Mouse (Mus musculus): Measurements from ENCODE around the gene Etfdh. TPM values are rescaled to one million over a fixed set of nuclear protein-coding genes. Genes with fewer than 3 reads are reported as not detected.
"Not testable (repeated sequence)": the region's sequence is repeated elsewhere in the genome, so short reads cannot be mapped to it uniquely, and the experiment has no call there.

Gene Etfdh
- total RNA-seq, 2 experiments from 2014 or later, result 538 to 541 TPM

GRCm38 (mm10) chr3:79579891-79580575 lies 49.3 kb downstream of the Etfdh start:
- DNase-seq, result no peak
- intact Hi-C loops (cut with DNase I), result loop anchor here (10.0 kb wide), 1 partner anchor 475 kb away; no protein-coding TSS in a partner anchor

DNA sequence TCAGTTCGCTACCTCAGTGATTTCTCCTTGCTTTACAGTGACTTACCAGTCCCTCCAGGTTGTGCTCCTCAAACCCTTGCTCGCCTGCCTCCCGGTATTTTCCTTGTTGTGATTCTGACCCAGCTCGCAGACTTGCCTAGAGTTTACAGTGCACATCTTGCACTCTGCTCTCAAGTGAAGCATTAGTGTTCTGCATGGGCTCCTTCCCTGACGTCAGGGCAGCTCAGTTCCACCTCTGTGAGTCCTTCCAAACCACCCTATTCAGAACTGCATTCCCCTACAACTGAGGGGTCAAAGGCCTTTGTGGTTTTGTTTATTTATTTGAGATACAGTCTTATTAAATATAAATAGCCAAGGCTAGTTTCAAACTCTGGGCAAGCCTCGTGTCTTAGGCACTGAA lies 51.1 kb downstream of the Etfdh start:
- intact Hi-C loops (cut with DNase I), result no loop called here
- no peak for DNase-seq

GRCm38 (mm10) chr3:79577606-79578005 lies 51.7 kb downstream of the Etfdh start:
- intact Hi-C loops (cut with DNase I), result no loop called here
- DNase-seq, result no peak

GRCm38 (mm10) chr3:79576865-79577264 lies 52.4 kb downstream of the Etfdh start:
- intact Hi-C loops (cut with DNase I), result no loop called here

GRCm38 (mm10) chr3:79576468-79576816 lies 52.9 kb downstream of the Etfdh start:
- intact Hi-C loops (cut with DNase I), result no loop called here
- no peak for DNase-seq

More at GRCm38 (mm10) chr3:79576865-79577264, 52.4 kb downstream of the Etfdh start:
- no peak for DNase-seq

GRCm38 (mm10) chr3:79575576-79576467 lies 53.5 kb downstream of the Etfdh start:
- no peak for DNase-seq
- intact Hi-C loops (cut with DNase I), result no loop called here

GRCm38 (mm10) chr3:79574336-79574735 lies 55.0 kb downstream of the Etfdh start:
- intact Hi-C loops (cut with DNase I), result no loop called here
- no peak for DNase-seq

GRCm38 (mm10) chr3:79573376-79573775 lies 55.9 kb downstream of the Etfdh start:
- intact Hi-C loops (cut with DNase I); DNase-seq: not testable (repeated sequence)

GRCm38 (mm10) chr3:79572399-79572798 lies 56.9 kb downstream of the Etfdh start:
- no peak for DNase-seq
- intact Hi-C loops (cut with DNase I), result no loop called here

DNA sequence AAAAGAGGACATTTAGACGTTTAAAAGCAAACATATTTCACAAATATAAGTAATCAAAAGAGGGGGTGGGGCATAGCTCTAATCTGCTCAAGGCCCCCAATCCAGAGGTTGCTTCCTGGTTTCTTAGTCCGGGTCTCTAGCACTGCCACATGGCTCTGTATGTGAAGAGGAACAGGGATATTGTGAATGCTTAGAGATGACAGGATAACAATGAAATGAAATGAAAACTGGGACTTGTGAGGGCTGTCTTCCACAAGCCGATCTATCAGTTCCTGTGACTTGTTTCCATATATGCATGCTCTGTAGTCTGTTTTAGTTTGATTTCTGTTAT lies 60.0 kb downstream of the Etfdh start:
- no peak for DNase-seq
- intact Hi-C loops (cut with DNase I), result no loop called here

- DNase-seq, result no peak
- intact Hi-C loops (cut with DNase I), result no loop called here
These were observed 60.5 kb downstream of the Etfdh start for GRCm38 (mm10) chr3:79568629-79569350.

GRCm38 (mm10) chr3:79567703-79568362 lies 61.5 kb downstream of the Etfdh start, which contains the start of gene Fnip2:
TSS of gene Fnip2 (minus strand) at chr3:79567796.
- intact Hi-C loops (cut with DNase I), result loop anchor here (2.0 kb wide), 1 partner anchor 49 kb away; no protein-coding TSS in a partner anchor
- peak; percentile 89 to 91 for DNase-seq

DNA sequence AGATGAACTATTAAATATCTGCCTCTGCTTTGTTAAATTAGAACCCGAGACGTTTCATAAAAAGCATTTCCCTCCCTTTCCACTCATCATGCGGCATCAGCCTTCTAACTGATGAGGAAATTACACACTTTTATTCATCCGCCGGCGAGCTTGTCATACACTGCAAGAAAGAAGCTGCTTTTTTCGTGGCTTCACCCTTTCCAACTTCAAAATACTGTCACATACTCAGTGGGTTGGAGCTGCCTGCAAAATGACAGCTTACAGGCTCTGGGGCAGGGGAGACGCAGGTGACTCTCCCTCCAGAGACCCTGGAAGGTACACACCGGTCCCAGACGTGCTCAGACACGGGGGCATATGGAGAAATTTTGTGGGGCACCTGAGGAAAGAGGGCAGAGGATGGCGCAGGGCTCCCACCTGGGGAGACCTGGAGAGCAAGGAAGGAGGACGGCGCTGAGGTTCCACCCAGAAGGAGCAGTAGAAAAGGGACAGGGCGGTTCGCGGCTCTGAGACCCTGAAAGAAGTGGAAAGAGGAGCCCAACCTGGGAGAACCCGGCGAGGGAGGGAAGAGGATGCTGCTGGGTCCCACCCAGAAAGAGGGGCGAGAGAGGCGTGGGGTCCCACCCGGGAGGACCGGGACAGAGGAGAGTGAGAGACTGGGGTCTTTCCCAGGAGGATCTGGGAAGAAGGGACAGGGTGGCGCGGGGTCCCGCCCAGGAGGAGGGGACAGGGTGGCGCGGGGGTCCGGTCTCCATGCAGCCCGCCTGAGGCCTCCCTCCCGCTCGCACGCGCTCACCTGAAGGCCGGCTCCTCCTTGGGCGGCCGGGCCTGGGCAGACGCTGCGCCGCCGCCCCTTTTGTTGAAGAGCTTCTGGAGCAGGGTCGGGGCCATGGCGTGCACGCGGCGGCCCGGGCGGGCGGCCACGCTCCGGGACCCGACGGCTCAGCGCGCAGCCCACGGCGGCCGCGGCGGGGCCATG lies 62.3 kb downstream of the Etfdh start:
- DNase-seq, result peak in 1 of 2 experiments; percentile 59
- intact Hi-C loops (cut with DNase I), result loop anchor here (2.0 kb wide), 1 partner anchor 48 kb away; no protein-coding TSS in a partner anchor

DNA sequence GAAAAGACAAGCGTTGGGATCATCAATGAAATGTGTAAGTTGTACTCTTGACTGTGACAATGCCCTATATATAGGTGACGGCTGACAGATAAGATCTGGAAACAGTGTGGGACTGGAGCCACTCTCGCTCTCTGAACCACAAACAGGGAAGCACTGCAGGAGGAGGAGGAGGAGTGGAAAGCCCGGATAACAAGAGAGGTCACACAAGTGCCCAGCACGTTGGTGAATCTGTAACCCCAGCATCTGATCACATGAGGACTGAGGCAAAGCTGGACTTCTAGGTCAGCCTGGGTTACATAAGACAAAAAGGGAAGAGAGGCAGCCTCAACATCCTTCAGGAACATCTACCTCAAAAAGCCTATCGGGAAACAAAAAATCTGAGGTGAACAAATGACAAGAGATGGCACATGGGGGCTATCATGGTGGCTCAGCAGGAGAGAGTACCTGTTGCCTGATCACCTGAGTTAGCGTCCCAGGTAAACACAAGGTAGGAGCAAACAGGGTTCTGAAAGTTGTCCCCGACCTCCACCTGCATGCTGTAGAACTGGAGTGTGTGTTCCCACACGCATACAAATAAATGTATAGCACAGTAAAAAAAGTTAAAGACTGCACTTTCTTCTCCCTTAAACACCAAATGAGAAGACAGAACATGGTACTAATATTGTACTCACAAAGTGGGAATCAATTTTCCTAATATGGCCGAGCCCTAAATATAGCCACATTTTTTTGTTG lies 64.3 kb downstream of the Etfdh start:
- no peak for DNase-seq
- intact Hi-C loops (cut with DNase I), result no loop called here

DNA sequence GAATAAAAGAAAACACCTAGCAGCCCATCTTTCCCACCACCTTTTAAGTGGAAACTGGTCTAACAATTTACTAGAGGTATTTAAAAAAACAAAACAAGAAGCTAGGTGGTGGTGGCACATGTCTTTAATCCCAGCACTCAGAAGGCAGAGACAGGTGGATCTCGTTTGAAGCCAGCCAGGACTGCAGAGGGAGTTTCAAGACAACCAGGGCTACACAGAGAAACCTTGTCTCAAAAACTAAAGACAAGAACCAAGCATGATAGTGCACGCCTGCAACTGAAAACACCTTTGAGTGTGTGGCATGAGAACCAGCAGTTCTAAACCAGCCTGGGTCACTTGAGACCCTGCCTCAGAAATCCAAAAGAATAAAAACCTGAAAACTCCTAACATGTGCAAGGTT lies 65.8 kb downstream of the Etfdh start:
- DNase-seq, result no peak
- intact Hi-C loops (cut with DNase I), result no loop called here

- no peak for DNase-seq
- intact Hi-C loops (cut with DNase I), result no loop called here
These were observed 67.2 kb downstream of the Etfdh start for GRCm38 (mm10) chr3:79561784-79562715.

GRCm38 (mm10) chr3:79560555-79560954 lies 68.7 kb downstream of the Etfdh start:
- intact Hi-C loops (cut with DNase I), result no loop called here
- no peak for DNase-seq

DNA sequence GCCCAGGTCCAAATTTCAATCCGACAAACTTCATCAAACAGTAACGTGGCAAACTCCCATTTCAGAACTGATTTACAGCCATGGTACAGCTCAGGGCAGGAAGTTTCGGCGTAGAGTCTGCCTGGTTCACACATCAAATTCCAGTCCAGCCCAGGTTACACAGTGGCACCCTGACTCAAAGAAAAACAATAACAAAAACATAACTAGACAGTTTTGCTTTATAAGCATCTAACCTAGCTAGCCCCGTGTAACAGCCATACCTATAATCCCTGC lies 69.6 kb downstream of the Etfdh start:
- DNase-seq, result no peak
- intact Hi-C loops (cut with DNase I), result no loop called here
